Mouse (Mus musculus) neural tube, embryonic 15.5 days (tissue): ENCODE results near the gene Lbhd1. TPM values are rescaled to one million over a fixed set of nuclear protein-coding genes. Genes with fewer than 3 reads are reported as not detected.
"Not testable (repeated sequence)": the region's sequence is repeated elsewhere in the genome, so short reads cannot be mapped to it uniquely, and the experiment has no call there.

ENCODE experiments used
- ATAC-seq: fragments of 200-750 bp; cut with Nextera tagmentation; 2 replicates; pipeline ENCODE4 v1.8.0; 2017; ENCODE audit warnings: mild to moderate bottlenecking, moderate TSS enrichment, moderate library complexity; ENCODE audit not compliant: low FRiP score
- H3K27ac ChIP-seq: fragments of 300-500 bp; sonication (generic); replicated peaks from 2 replicates; pipeline ENCODE4 v1.5.1; 2015; ENCODE audit warnings: mild to moderate bottlenecking, inconsistent platforms
- H3K27me3 ChIP-seq: fragments of 300-500 bp; sonication (generic); replicated peaks from 2 replicates; pipeline ENCODE4 v1.6.1; 2015; ENCODE audit warnings: inconsistent platforms
- H3K36me3 ChIP-seq: fragments of 300-500 bp; sonication (generic); 2 replicates; pipeline ENCODE4 v1.6.1; 2015; ENCODE audit warnings: inconsistent platforms
- H3K4me1 ChIP-seq: fragments of 300-500 bp; sonication (generic); 2 replicates; pipeline ENCODE4 v1.6.1; 2015; ENCODE audit warnings: inconsistent platforms
- H3K4me2 ChIP-seq: fragments of 300-500 bp; sonication (generic); 2 replicates; pipeline ENCODE4 v1.6.1; 2015; ENCODE audit warnings: inconsistent platforms, mild to moderate bottlenecking, moderate library complexity
- H3K4me3 ChIP-seq: fragments of 300-500 bp; sonication (generic); replicated peaks from 2 replicates; pipeline ENCODE4 v1.5.1; 2015; ENCODE audit warnings: mild to moderate bottlenecking, inconsistent platforms
- H3K9ac ChIP-seq: fragments of 300-500 bp; sonication (generic); replicated peaks from 2 replicates; pipeline ENCODE4 v1.6.1; 2015; ENCODE audit warnings: mild to moderate bottlenecking, inconsistent platforms
- H3K9me3 ChIP-seq: fragments of 300-500 bp; sonication (generic); replicated peaks from 2 replicates; pipeline ENCODE4 v1.6.1; 2016; ENCODE audit warnings: inconsistent platforms
- WGBS: fragments of 180-500 bp; shearing (Covaris S2); methylation state at CpG from one replicate; pipeline ENCODE4 v1.1.7; 2015; ENCODE audit warnings: mixed read lengths; 5-methylcytosine and 5-hydroxymethylcytosine counted together
- polyA plus RNA-seq: library from polyadenylated mRNA; unstranded; fragments of >200 nt; fragmentation: Nextera tagmentation; extraction: Ambion mirVana; gene quantifications from 2 replicates; pipeline ENCODE4 v1.2.1, GENCODE M21; 2015

The Lbhd1 gene
- polyA plus RNA-seq, 1 experiment from 2014 or later, result 47.3 TPM

DNA sequence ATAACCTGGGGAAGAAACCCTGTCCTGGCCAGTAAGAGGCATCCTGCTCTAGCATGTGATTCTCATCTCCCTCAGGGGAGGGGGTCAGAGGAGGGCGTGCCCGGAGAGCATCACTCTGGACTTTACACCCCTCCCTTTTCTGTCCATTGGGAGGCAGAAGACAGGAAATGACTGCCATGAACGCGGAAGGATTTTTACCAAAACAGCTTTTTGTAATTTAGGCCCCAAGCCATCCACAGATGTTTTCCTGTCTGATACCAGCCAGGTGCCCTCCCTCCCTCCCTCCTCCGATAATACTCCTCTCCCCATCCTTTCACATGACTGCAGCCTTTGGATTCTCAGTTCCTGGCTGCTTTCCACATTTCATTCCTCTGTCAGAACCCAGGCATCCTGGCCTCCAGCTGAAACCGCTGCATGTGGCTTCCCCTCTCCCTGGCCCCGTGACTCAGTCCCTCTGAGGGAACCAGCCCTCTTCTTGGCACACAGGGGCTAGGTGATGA, 33.1 kb upstream of the Lbhd1 start, which contains the start of gene Lrrn4cl:
Lrrn4cl (plus strand) TSS at position 367 of the 500 bp plus-strand sequence.
- ATAC-seq, result peak; percentile 48; the same call in 1 of the 2 replicates

DNA sequence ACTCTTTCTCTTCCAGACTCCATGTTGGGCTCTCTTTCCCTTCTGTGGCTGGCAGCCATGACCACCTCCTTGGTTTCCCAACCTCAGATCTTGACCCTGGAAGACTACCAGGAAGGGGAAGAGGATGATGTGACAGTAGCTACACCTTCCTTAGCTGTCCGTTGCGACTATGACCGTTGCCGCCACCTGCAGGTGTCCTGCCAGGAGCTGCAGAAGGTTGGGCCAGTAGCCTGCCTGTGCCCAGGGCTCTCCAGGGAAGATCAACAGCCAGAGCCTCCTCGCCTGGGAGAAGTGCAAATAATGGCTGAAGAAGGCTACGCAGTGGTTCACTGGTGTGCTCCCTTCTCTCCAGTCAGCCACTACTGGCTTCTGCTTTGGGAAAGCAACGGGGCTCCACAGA, 31.9 kb upstream of the Lbhd1 start:
- no peak for ATAC-seq
- no peaks in the 10 kb centered on the region for H3K27me3 ChIP-seq
- 51% methylated on average over 7 of the region's 7 CpGs for WGBS
- peaks cover 24% of the 10 kb centered on the region for H3K36me3 ChIP-seq
- no peak overlapping the region for H3K27ac ChIP-seq
- no peak overlapping the region for H3K4me3 ChIP-seq
- H3K4me2 ChIP-seq, result no peak overlapping the region
- H3K4me1 ChIP-seq, result 0 out of 2 replicates have a peak, but pooled peaks cover 7% of the 10 kb centered on the region
- no peak overlapping the region for H3K9ac ChIP-seq
- H3K9me3 ChIP-seq, result no peaks in the 10 kb centered on the region

More for the DNA sequence above, 33.1 kb upstream of the Lbhd1 start, which contains the start of gene Lrrn4cl:
- 38% methylated on average over 7 of the region's 7 CpGs for WGBS
- Histone ChIP-seq H3K27me3 (no peaks in the 10 kb centered on the region), H3K4me3 (no peak within 1 kb of the TSS), H3K27ac (peak within 1 kb of the TSS; percentile 28; the same call in 1 of the 2 replicates), H3K9ac (no peak within 1 kb of the TSS), H3K9me3 (no peaks in the 10 kb centered on the region), H3K36me3 (peaks cover 36% of the 10 kb centered on the region), H3K4me1 (0 out of 2 replicates have a peak, but pooled peaks cover 7% of the 10 kb centered on the region), H3K4me2 (peak within 1 kb of the TSS; percentile 20; the same call in 1 of the 2 replicates)

GRCm38 (mm10) chr19:8852236-8852928, 31.1 kb upstream of the Lbhd1 start:
- H3K4me2 ChIP-seq, result no peak overlapping the region
- 58% methylated on average over 10 of the region's 10 CpGs for WGBS
- no peak overlapping the region for H3K4me3 ChIP-seq
- H3K27ac ChIP-seq, result no peak overlapping the region
- H3K36me3 ChIP-seq, result peaks cover 17% of the 10 kb centered on the region
- no peaks in the 10 kb centered on the region for H3K9me3 ChIP-seq
- ATAC-seq, result no peak
- no peaks in the 10 kb centered on the region for H3K27me3 ChIP-seq
- no peak overlapping the region for H3K9ac ChIP-seq
- H3K4me1 ChIP-seq, result 0 out of 2 replicates have a peak, but pooled peaks cover 7% of the 10 kb centered on the region

GRCm38 (mm10) chr19:8853117-8853516, 30.4 kb upstream of the Lbhd1 start:
- H3K27me3 ChIP-seq, result no peaks in the 10 kb centered on the region
- 88% methylated on average over 3 of the region's 3 CpGs for WGBS
- H3K27ac ChIP-seq, result no peak overlapping the region
- H3K9me3 ChIP-seq, result no peaks in the 10 kb centered on the region
- H3K4me1 ChIP-seq, result 0 out of 2 replicates have a peak, but pooled peaks cover 7% of the 10 kb centered on the region
- no peak overlapping the region for H3K4me3 ChIP-seq
- no peak overlapping the region for H3K9ac ChIP-seq
- no peak for ATAC-seq
- peaks cover 11% of the 10 kb centered on the region for H3K36me3 ChIP-seq
- no peak overlapping the region for H3K4me2 ChIP-seq

- Histone ChIP-seq H3K4me3 (no peak overlapping the region), H3K9ac (no peak overlapping the region), H3K4me2 (no peak overlapping the region), H3K27ac (no peak overlapping the region), H3K27me3 (no peaks in the 10 kb centered on the region), H3K4me1 (no peaks in the 10 kb centered on the region), H3K36me3 (no peaks in the 10 kb centered on the region), H3K9me3 (no peaks in the 10 kb centered on the region)
- ATAC-seq, result no peak
- 60% methylated on average over 4 of the region's 4 CpGs for WGBS
Measured at GRCm38 (mm10) chr19:8857689-8858088, 25.8 kb upstream of the Lbhd1 start.

DNA sequence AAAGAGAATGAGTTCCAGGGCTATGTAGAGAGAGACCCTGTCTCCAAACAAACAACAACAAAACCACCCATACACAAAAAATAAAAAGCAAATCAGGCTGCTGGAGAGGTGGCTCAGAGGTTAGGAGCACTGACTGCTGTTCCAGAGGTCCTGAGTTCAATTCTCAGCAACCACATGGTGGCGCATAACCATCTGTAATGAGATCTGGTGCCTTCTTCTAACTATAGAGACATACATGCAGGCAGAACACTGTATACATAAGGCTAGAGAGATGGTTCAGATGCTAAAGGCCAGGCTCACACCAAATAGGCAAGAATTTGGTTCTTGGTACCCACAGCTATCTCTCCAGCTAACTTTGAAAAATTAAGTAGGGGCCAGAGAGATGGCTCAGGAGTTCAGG, 24.5 kb upstream of the Lbhd1 start:
- Histone ChIP-seq H3K4me1 (no peaks in the 10 kb centered on the region), H3K36me3 (no peaks in the 10 kb centered on the region), H3K4me2 (no peak overlapping the region), H3K4me3 (no peak overlapping the region), H3K9ac (no peak overlapping the region), H3K27me3 (no peaks in the 10 kb centered on the region), H3K9me3 (no peaks in the 10 kb centered on the region), H3K27ac (no peak overlapping the region)
- 28% methylated on average over 1 of the region's 1 CpGs for WGBS
- no peak for ATAC-seq

DNA sequence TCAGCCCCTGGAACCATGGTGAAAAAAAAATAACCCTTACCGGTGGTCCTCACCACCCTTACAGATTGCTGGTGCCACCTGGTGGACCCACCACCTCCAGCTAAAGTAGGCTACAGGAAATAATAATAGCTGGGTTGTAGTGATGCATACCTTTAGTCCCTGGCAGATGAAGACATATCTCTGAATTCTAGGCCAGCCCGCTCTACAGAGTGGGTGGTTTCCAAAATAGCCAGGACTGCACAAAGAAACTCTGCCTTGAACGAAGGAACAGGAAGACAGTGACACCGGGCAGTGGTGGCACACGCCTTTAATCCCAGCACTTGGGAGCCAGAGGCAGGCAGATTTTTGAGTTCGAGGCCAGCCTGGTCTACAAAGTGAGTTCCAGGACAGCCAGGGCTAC, 19.3 kb upstream of the Lbhd1 start:
- Histone ChIP-seq H3K27me3 (no peaks in the 10 kb centered on the region), H3K9me3 (no peaks in the 10 kb centered on the region), H3K9ac (no peak overlapping the region), H3K4me3 (no peak overlapping the region), H3K36me3 (no peaks in the 10 kb centered on the region), H3K27ac (no peak overlapping the region), H3K4me2 (no peak overlapping the region), H3K4me1 (no peaks in the 10 kb centered on the region)
- no peak for ATAC-seq
- WGBS, result 86% methylated on average over 6 of the region's 6 CpGs

DNA sequence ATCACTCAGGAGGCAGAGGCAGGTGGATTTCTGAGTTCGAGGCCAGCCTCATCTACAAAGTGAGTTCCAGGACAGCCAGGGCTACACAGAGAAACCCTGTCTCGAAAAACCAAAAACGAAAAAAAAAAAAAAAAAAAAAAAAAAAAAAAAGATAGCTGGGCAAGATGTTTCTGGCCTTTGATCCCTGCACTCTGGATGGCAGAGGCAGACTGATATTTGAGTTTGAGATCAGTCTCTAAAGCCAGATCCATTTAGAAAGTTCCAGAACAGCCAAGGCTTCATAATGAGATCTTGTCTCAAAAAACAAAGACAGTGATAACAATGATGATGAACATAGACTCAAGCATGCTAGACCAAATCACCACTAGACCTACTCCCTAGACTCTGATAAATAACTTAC, 13.2 kb upstream of the Lbhd1 start:
- peaks cover 20% of the 10 kb centered on the region for H3K4me1 ChIP-seq
- WGBS, result 81% methylated on average over 3 of the region's 3 CpGs
- H3K27me3 ChIP-seq, H3K9me3 ChIP-seq, H3K27ac ChIP-seq, H3K9ac ChIP-seq, H3K4me3 ChIP-seq, ATAC-seq: not testable (repeated sequence)
- H3K36me3 ChIP-seq, result peaks cover 22% of the 10 kb centered on the region
- H3K4me2 ChIP-seq, result peak overlapping the region; percentile 96; the same call in 1 of the 2 replicates

- peaks cover 20% of the 10 kb centered on the region for H3K4me1 ChIP-seq
- no peaks in the 10 kb centered on the region for H3K9me3 ChIP-seq
- peak overlapping the region; percentile 98 for H3K9ac ChIP-seq
- H3K36me3 ChIP-seq, result peaks cover 27% of the 10 kb centered on the region
- H3K4me2 ChIP-seq, result peak overlapping the region; percentile 96
- H3K27ac ChIP-seq, result peak overlapping the region; percentile 84
- H3K27me3 ChIP-seq, result no peaks in the 10 kb centered on the region
- H3K4me3 ChIP-seq, result peak overlapping the region; percentile 86
- WGBS, result 52% methylated on average over 9 of the region's 9 CpGs
- peak; percentile 36 for ATAC-seq
Measured at GRCm38 (mm10) chr19:8870838-8871237, 12.7 kb upstream of the Lbhd1 start.

DNA sequence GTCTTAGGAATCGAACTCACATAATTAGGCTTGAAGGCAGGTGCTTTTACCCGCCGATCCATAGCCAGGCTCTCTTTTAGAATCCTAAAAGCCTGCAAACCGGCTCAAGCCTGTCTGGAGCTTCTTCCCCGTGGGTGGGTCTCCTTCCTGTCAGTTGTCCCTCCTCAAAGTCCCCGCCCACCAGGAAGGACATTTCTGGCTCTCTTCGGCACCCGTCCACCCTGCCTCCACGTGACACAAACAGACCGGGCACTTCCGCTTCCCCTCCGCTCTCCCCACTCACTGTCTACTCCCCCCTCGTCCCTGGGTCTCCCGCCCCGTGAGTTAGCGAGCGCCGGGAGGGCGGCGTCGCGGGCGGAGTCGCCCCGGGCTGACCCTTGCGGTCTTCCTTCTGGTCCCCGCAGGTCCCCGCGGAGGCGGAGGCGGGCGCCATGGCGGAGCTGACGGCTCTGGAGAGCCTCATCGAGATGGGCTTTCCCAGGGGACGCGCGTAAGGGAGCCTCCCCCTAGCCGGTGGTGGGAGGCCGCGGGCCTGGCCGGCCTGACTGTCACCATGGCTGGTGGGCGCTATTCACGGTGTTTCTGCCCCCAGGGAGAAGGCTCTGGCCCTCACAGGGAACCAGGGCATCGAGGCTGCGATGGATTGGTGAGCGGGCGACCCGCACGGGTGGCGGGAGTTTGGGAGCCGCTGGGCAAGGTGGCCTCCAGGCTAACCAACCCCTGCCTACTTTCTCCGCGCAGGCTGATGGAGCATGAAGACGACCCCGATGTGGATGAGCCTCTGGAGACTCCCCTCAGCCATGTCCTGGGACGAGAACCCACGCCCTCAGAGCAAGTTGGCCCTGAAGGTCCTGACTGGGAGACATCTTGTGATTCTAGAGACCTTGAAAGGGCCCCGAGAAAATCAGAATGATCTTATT, 12.0 kb upstream of the Lbhd1 start, which contains the start of gene Ubxn1:
Ubxn1 (plus strand) TSS at position 230 of the 920 bp plus-strand sequence.
- peak within 1 kb of the TSS; percentile 96 for H3K4me2 ChIP-seq
- H3K36me3 ChIP-seq, result peaks cover 33% of the 10 kb centered on the region
- peak within 1 kb of the TSS; percentile 86 for H3K4me3 ChIP-seq
- no peaks in the 10 kb centered on the region for H3K9me3 ChIP-seq
- ATAC-seq, result peak; percentile 97
- under 1% methylated on average over 59 of the region's 59 CpGs for WGBS
- H3K9ac ChIP-seq, result peak within 1 kb of the TSS; percentile 98
- H3K4me1 ChIP-seq, result peaks cover 20% of the 10 kb centered on the region
- no peaks in the 10 kb centered on the region for H3K27me3 ChIP-seq
- H3K27ac ChIP-seq, result peak within 1 kb of the TSS; percentile 84

DNA sequence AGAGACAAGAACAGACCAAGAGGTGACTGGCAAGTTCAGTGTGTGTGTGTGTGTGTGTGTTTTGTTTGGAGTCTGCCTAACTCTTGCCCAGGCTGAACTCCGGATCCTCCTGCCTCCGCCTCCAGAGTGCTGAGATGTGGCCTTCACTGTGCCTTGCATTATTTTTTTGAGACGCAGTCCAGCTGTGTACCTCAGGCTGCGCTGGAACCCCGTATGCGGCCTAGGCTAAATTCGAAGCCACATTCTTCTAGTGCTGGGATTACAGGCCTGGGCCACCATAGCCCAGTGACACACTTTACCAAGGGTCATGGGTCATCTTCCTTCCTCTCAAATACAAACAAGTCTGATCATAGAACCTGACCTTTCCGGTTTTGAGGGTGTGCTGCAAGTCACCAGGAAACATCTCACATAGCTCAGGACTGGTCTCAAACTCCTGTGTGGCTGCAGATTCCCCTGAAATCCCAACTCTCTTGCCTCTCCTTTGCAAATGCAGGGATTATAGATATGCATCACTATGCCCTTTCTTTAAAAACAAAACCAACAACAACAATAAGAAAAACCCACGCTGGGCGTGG, 11.2 kb upstream of the Lbhd1 start:
- ATAC-seq, result no peak
- Histone ChIP-seq H3K4me2 (peak overlapping the region; percentile 96), H3K9ac (peak overlapping the region; percentile 98), H3K9me3 (no peaks in the 10 kb centered on the region), H3K27ac (no peak overlapping the region), H3K27me3 (no peaks in the 10 kb centered on the region), H3K36me3 (peaks cover 41% of the 10 kb centered on the region), H3K4me3 (peak overlapping the region; percentile 86), H3K4me1 (peaks cover 20% of the 10 kb centered on the region)
- 81% methylated on average over 10 of the region's 10 CpGs for WGBS
